14 mouse cellular contexts compared by ENCODE assay signal in genomic region chr12:48500735-48501134, GRCm38 (mm10).
"Had no signal": no experiment of that assay in that cellular context is flagged by ENCODE, and none has a peak within 500 bp of the region (broad histone marks: within the 10 kb centered on the region; RNA-seq: fewer than 3 reads in every experiment).

No protein-coding gene starts in this region.

- H3K27me3 ChIP-seq: limb, embryonic 15.5 days; liver, embryonic 12.5 days; neural tube, embryonic 15.5 days had no signal

- ATAC-seq: liver, embryonic 12.5 days had no signal

- H3K4me3 ChIP-seq: limb, embryonic 15.5 days; liver, embryonic 12.5 days; midbrain, embryonic 10.5 days; myocyte; neural tube, embryonic 15.5 days had no signal

- H3K36me3 ChIP-seq: limb, embryonic 15.5 days; liver, embryonic 12.5 days; midbrain, embryonic 10.5 days; neural tube, embryonic 15.5 days had no signal

- H3K4me1 ChIP-seq: limb, embryonic 15.5 days; liver, embryonic 12.5 days; midbrain, embryonic 10.5 days; neural tube, embryonic 15.5 days had no signal

- H3K27ac ChIP-seq: limb, embryonic 15.5 days; liver, embryonic 12.5 days; midbrain, embryonic 10.5 days; neural tube, embryonic 15.5 days had no signal

- H3K9ac ChIP-seq: limb, embryonic 15.5 days; liver, embryonic 12.5 days; neural tube, embryonic 15.5 days had no signal

- DNase-seq: kidney, adult 11 months; kidney, postnatal 36 days; layer of hippocampus, adult 9-11 months; layer of hippocampus, postnatal 36 days; midbrain, embryonic 14.5 days; right cerebral cortex, postnatal 4 days; spleen, adult 18-20 months; thymus, adult 18-20 months; thymus, postnatal 14 days had no signal

- H3K9me3 ChIP-seq: limb, embryonic 15.5 days; liver, embryonic 12.5 days; midbrain, embryonic 10.5 days; neural tube, embryonic 15.5 days had no signal

- H3K4me2 ChIP-seq: limb, embryonic 15.5 days; liver, embryonic 12.5 days; neural tube, embryonic 15.5 days had no signal
